Mouse (Mus musculus) hindbrain, embryonic 11.5 days (tissue): ENCODE results near the gene Gpr108. TPM values are rescaled to one million over a fixed set of nuclear protein-coding genes. Genes with fewer than 3 reads are reported as not detected.
A peak's percentile ranks its signal among the peaks of the same experiment; 100 is the strongest.

ENCODE experiments used
- ATAC-seq: fragments of 200-750 bp; cut with Nextera tagmentation; 2 replicates; pipeline ENCODE4 v1.8.0; 2017; ENCODE audit warnings: mild to moderate bottlenecking, moderate TSS enrichment, moderate library complexity; ENCODE audit not compliant: low FRiP score
- DNase-seq: peaks from one replicate; pipeline ENCODE4 v3.0.0-alpha.2; 2015; ENCODE audit warnings: low spot score
- H3K27ac ChIP-seq: fragments of 300-500 bp; sonication (generic); 2 replicates; pipeline ENCODE4 v1.5.1; 2014; ENCODE audit warnings: mild to moderate bottlenecking, low read depth, low read length
- H3K27me3 ChIP-seq: fragments of 300-500 bp; sonication (generic); 2 replicates; pipeline ENCODE4 v1.6.1; 2014; ENCODE audit warnings: mild to moderate bottlenecking, low read length, moderate library complexity, mixed read lengths; ENCODE audit not compliant: control insufficient read depth, insufficient read depth
- H3K36me3 ChIP-seq: fragments of 300-500 bp; sonication (generic); 2 replicates; pipeline ENCODE4 v1.6.1; 2014; ENCODE audit warnings: mild to moderate bottlenecking, low read length, moderate library complexity, mixed read lengths; ENCODE audit not compliant: control insufficient read depth, insufficient read depth
- H3K4me1 ChIP-seq: fragments of 300-500 bp; sonication (generic); replicated peaks from 2 replicates; pipeline ENCODE4 v1.6.1; 2014; ENCODE audit warnings: low read length, mixed read lengths; ENCODE audit not compliant: control insufficient read depth, insufficient read depth
- H3K4me2 ChIP-seq: fragments of 300-500 bp; sonication (generic); replicated peaks from 2 replicates; pipeline ENCODE4 v1.6.1; 2014; ENCODE audit warnings: mild to moderate bottlenecking, low read depth, low read length
- H3K4me3 ChIP-seq: fragments of 300-500 bp; sonication (generic); 2 replicates; pipeline ENCODE4 v1.5.1; 2014; ENCODE audit warnings: low read depth, low read length
- H3K9ac ChIP-seq: fragments of 300-500 bp; sonication (generic); 2 replicates; pipeline ENCODE4 v1.6.1; 2014; ENCODE audit warnings: low read depth, low read length
- H3K9me3 ChIP-seq: fragments of 300-500 bp; sonication (generic); 2 replicates; pipeline ENCODE4 v1.6.1; 2016; ENCODE audit warnings: low read length; ENCODE audit not compliant: control insufficient read depth
- WGBS: fragments of 180-500 bp; shearing (Covaris S2); extraction: QIAGEN DNeasy Blood & Tissue Kit; methylation state at CpG from one replicate; pipeline ENCODE4 v1.1.7; 2014; 5-methylcytosine and 5-hydroxymethylcytosine counted together
- polyA plus RNA-seq: library from polyadenylated mRNA; unstranded; fragments of >200 nt; fragmentation: Nextera tagmentation; extraction: Ambion mirVana; gene quantifications from 2 replicates; pipeline ENCODE4 v1.2.1, GENCODE M21; 2014

The Gpr108 gene
- polyA plus RNA-seq, 1 experiment from 2014 or later = 23.5 TPM

GRCm38 (mm10) chr17:57218335-57218900 lies 29.8 kb downstream of the Gpr108 start:
- Histone ChIP-seq H3K4me3 (no peak overlapping the region), H3K4me1 (no peaks in the 10 kb centered on the region), H3K9me3 (no peaks in the 10 kb centered on the region), H3K9ac (no peak overlapping the region), H3K27ac (no peak overlapping the region), H3K36me3 (no peaks in the 10 kb centered on the region), H3K4me2 (no peak overlapping the region), H3K27me3 (no peaks in the 10 kb centered on the region)
- ATAC-seq (no peak), DNase-seq (no peak)
- WGBS = 77% methylated on average over 12 of the region's 12 CpGs

- no peaks in the 10 kb centered on the region for H3K27me3 ChIP-seq
- H3K9ac ChIP-seq = no peak overlapping the region
- 50% methylated on average over 13 of the region's 13 CpGs for WGBS
- H3K4me3 ChIP-seq = no peak overlapping the region
- no peaks in the 10 kb centered on the region for H3K36me3 ChIP-seq
- H3K4me1 ChIP-seq = no peaks in the 10 kb centered on the region
- ATAC-seq (peak; percentile 75), DNase-seq (peak; percentile 54)
- H3K4me2 ChIP-seq = no peak overlapping the region
- H3K27ac ChIP-seq = no peak overlapping the region
- H3K9me3 ChIP-seq = no peaks in the 10 kb centered on the region
These were observed 33.4 kb downstream of the Gpr108 start for GRCm38 (mm10) chr17:57214676-57215387.

GRCm38 (mm10) chr17:57211501-57211900 lies 36.7 kb downstream of the Gpr108 start:
- no peak overlapping the region for H3K4me3 ChIP-seq
- H3K36me3 ChIP-seq = no peaks in the 10 kb centered on the region
- H3K27ac ChIP-seq = no peak overlapping the region
- no peak for DNase-seq
- H3K4me2 ChIP-seq = no peak overlapping the region
- H3K9ac ChIP-seq = no peak overlapping the region
- 66% methylated on average over 9 of the region's 9 CpGs for WGBS
- H3K4me1 ChIP-seq = no peaks in the 10 kb centered on the region
- no peaks in the 10 kb centered on the region for H3K9me3 ChIP-seq
- no peak for ATAC-seq
- H3K27me3 ChIP-seq = no peaks in the 10 kb centered on the region

- no peak for ATAC-seq
- Histone ChIP-seq H3K4me3 (no peak overlapping the region), H3K9ac (no peak overlapping the region), H3K9me3 (no peaks in the 10 kb centered on the region), H3K27me3 (no peaks in the 10 kb centered on the region), H3K36me3 (no peaks in the 10 kb centered on the region), H3K27ac (no peak overlapping the region), H3K4me2 (no peak overlapping the region), H3K4me1 (no peaks in the 10 kb centered on the region)
- WGBS = 91% methylated on average over 4 of the region's 4 CpGs
- DNase-seq = no peak
These were observed 38.9 kb downstream of the Gpr108 start for GRCm38 (mm10) chr17:57209330-57209729.

- ATAC-seq = no peak
- no peak overlapping the region for H3K4me2 ChIP-seq
- 95% methylated on average over 3 of the region's 3 CpGs for WGBS
- DNase-seq = no peak
- no peaks in the 10 kb centered on the region for H3K27me3 ChIP-seq
- no peaks in the 10 kb centered on the region for H3K36me3 ChIP-seq
- H3K9me3 ChIP-seq = no peaks in the 10 kb centered on the region
- no peak overlapping the region for H3K27ac ChIP-seq
- H3K4me3 ChIP-seq = no peak overlapping the region
- H3K4me1 ChIP-seq = no peaks in the 10 kb centered on the region
- H3K9ac ChIP-seq = no peak overlapping the region
These were observed 40.3 kb downstream of the Gpr108 start for GRCm38 (mm10) chr17:57207938-57208337.

GRCm38 (mm10) chr17:57201841-57202724 lies 46.2 kb downstream of the Gpr108 start:
- H3K27me3 ChIP-seq = no peaks in the 10 kb centered on the region
- H3K36me3 ChIP-seq = no peaks in the 10 kb centered on the region
- DNase-seq = no peak
- ATAC-seq = no peak
- 86% methylated on average over 10 of the region's 10 CpGs for WGBS
- H3K9me3 ChIP-seq = no peaks in the 10 kb centered on the region
- H3K27ac ChIP-seq = no peak overlapping the region
- H3K9ac ChIP-seq = no peak overlapping the region
- H3K4me1 ChIP-seq = no peaks in the 10 kb centered on the region
- H3K4me3 ChIP-seq = no peak overlapping the region
- no peak overlapping the region for H3K4me2 ChIP-seq

- H3K9ac ChIP-seq = no peak overlapping the region
- ATAC-seq (no peak), DNase-seq (no peak)
- WGBS = 85% methylated on average over 3 of the region's 3 CpGs
- H3K4me3 ChIP-seq = no peak overlapping the region
- H3K4me1 ChIP-seq = no peaks in the 10 kb centered on the region
- no peaks in the 10 kb centered on the region for H3K27me3 ChIP-seq
- no peaks in the 10 kb centered on the region for H3K9me3 ChIP-seq
- H3K27ac ChIP-seq = no peak overlapping the region
- no peaks in the 10 kb centered on the region for H3K36me3 ChIP-seq
- no peak overlapping the region for H3K4me2 ChIP-seq
These were observed 50.0 kb downstream of the Gpr108 start for GRCm38 (mm10) chr17:57198252-57198651.

GRCm38 (mm10) chr17:57195326-57196010 lies 52.8 kb downstream of the Gpr108 start:
- DNase-seq (no peak), ATAC-seq (no peak)
- Histone ChIP-seq H3K4me1 (no peaks in the 10 kb centered on the region), H3K36me3 (no peaks in the 10 kb centered on the region), H3K27ac (no peak overlapping the region), H3K27me3 (no peaks in the 10 kb centered on the region), H3K9ac (no peak overlapping the region), H3K4me3 (no peak overlapping the region), H3K4me2 (no peak overlapping the region), H3K9me3 (no peaks in the 10 kb centered on the region)
- 84% methylated on average over 8 of the region's 8 CpGs for WGBS
